Mouse (Mus musculus) Muller cell, postnatal 12 days (primary cell): ENCODE measurements around the gene AC124108.1.
A peak's percentile ranks its signal among the peaks of the same experiment; 100 is the strongest.
"Not testable (repeated sequence)": the region's sequence is repeated elsewhere in the genome, so short reads cannot be mapped to it uniquely, and the experiment has no call there.

Experiments used
- DNase-seq: peaks from one replicate; pipeline ENCODE4 v3.0.0-alpha.2; 2015; ENCODE audit errors: inconsistent ontology term

AC124108.1 gene

DNA sequence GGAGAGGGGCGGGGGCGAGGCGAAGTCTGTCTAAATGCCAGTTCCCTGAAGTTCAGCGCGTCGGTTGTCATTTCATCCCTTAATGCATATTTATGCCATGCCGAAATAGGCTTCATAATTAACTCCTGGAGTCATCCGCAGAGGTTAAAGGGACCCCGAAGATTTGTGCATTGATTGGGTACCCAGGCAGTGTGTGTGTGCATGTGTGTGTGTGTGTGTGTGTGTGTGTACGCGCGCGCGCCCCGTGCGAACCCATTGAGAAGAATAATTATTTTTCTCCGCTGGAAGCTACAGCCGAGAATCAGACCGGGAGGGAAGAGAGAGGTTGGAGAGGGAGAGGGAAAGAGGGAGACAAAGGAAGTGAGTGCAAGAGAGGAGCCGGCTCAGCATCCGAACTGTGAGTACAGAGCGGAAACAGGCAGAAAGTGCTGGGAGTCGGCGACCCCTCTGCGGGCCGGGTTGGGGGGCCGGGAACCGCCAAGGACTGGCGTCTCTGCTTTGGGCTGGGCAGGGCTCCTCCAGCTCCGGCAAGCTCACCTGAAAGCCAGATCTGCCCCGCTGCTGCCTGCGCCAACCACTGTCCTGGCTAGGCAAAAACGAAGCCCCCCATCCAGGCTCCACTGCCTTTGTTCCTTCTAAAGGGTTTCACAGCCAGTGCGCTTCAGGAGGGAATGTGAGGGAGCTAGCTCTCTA, at the start of gene AC124108.1, which contains the start of gene Lemd1:
Gene AC124108.1, plus strand, starts transcription at position 365 of the 693 bp plus-strand sequence.
Gene Lemd1, plus strand, starts transcription at position 339 of the 693 bp plus-strand sequence.
- peak; percentile 61 for DNase-seq

DNA sequence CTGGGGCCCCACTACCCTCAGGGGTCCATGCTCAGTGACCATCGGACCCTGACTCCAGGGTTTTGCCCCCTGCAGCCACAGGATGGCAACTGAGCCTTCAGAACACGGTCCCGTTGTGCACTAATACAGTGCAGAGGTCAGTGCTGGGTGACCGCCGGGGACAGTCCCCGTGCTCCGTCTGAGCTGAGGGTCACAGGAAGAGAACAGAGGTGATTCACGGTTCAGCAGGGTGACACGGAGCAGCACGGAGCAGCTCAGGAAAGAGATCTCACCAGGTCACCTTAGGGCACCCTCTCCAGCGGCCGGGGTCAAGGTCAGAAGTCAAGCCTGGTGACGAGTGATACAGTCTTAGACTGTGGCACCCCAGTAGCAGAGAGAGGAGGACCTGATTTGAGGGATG, 49.5 kb upstream of the AC124108.1 start:
- DNase-seq, result no peak

DNA sequence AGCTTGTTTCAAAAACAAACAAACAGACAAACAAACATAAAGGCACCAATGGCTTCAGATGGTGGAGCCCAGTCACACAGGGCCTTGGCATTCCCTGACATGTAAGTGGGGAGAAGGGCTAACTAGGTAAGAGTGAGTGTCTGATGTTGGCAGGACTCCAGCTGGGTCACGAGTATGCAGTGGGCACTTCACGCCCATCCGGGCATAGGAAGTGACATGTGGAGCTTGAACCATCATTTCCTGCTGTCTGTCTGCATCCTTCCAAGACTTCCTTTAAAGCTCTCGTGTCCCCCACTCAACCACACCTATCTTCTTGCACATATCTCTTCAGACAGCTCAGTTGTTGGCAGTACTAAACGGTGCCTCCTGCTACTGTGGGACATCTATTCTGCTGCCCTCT, 48.2 kb upstream of the AC124108.1 start:
- DNase-seq, result no peak

DNA sequence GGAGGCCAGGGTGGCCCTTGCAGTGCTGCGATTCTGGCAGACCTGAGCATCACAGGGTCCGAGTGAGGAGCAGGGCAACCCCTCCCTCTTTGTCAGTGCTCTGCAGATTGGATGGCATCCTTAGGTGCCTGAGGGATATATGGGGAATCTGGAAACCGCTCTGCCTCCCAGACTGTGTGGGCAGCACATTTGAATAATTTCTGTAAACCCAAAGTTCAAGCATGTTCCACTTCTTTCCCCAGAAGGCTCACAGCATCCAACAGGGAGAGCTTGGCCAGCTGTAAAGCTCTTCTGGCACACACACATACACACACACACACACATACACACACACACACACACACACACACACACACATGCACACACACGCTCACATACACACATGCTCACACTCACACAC, 47.5 kb upstream of the AC124108.1 start:
- no peak for DNase-seq

DNA sequence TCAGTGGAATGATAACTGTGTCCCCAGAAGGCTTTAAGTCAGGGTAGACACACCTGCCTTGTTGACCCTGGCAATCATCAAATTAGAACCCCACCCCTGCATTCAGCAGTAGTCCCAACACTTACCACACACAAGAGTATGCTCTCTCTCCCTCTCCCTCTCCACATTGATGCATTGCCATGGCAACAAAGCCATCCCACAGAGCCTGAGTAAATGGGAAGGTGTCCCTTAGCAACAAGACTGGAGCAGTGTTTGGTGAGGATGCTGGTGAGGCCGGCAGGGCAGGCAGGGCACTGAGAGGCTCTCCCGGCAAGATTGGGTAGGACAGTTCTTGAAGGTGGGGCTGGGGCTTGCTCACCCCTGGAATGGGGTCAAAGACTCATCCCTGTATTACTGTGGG, 47.0 kb upstream of the AC124108.1 start:
- DNase-seq, result peak; percentile 44

DNA sequence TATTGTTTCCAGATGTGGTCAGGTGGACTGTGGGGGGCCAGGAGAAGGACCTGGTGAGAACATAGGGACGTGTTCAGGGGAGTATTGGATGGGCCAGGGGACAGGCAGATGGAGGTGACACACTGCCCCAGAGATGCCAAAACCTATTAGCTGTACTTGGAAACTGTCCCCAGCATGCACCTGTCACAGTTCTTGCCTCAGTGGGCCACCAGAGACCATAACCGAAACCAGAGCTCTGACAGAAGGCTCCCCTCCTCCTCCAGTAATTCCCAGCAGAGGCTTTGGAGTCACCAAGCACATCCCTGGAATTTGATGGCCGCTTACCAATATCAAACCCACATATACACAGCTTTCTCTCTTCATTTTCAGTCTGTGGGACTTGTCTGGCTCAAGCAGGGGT, 46.4 kb upstream of the AC124108.1 start:
- no peak for DNase-seq

DNA sequence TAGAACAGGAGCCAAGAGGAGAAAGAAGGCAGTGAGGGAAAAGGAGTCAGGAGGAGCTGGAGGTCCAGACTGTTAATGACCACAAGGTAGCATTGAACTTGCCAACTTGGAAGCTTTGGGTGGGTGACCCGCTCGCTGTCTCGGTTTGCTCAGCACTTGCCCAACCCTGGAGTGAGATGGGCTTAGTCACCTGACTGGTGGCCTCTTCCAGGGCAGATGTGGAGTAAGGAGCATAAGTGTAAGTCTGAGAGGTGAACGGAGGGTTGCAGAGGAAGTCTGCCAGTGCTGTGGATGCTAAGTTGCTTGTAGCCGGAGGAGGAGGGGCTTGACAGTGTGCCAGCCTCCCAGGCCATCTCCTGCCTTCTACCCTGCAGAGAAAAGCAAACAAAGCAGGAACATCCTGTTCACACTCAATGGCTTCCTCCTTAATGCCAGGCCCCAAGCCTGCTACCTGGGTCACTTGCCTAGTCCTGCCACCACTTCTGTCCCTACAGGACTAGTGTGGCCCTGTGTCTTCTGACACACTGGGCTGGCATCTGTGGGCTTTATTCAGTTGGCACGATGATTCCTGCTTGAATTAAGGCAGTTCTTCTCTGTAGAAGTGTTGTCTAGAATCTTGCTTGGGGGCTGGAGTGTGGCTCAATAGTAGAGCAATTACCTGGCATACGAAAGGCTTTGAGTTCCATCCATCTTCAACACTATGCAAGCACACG, 45.1 kb upstream of the AC124108.1 start:
- no peak for DNase-seq

DNA sequence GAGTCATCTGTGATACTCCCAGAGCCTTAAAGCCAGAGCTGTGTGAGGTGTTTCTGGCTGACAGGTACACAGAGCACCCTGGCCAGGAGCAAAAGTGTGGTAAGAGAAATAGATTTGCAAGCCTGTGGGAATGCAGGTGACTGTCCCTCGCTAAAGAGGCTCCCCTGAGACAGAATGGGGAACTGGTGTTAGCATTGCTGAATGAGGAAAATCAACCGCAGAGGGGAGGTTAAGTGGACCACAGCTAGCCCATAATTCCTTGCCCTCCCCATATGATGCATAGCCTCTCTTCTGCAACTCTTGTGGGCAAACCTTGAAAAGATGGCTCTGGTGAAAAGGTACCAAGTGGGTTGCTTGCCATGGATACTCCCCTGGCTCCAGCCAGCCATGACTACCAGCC, 41.8 kb upstream of the AC124108.1 start:
- DNase-seq, result no peak

DNA sequence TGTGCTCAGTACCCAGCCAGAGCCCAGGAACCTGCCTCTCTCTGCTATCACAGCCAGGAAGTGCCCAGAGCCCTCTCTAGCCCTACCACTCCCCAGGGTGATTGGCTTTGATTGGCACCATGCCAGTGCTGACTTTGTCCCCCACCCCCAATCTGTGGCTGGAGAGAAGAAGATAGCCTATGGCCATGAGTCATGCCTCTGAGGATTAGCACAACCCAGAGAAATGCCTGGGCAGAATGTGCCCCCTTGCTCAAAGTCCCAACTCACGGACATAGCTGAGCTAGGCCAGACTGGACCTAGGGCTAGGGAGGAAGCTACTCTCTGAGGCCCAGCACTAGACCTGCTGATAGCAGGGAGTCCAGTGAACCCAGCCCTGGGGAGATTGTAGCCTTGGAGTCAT, 41.1 kb upstream of the AC124108.1 start:
- peak; percentile 75 for DNase-seq

DNA sequence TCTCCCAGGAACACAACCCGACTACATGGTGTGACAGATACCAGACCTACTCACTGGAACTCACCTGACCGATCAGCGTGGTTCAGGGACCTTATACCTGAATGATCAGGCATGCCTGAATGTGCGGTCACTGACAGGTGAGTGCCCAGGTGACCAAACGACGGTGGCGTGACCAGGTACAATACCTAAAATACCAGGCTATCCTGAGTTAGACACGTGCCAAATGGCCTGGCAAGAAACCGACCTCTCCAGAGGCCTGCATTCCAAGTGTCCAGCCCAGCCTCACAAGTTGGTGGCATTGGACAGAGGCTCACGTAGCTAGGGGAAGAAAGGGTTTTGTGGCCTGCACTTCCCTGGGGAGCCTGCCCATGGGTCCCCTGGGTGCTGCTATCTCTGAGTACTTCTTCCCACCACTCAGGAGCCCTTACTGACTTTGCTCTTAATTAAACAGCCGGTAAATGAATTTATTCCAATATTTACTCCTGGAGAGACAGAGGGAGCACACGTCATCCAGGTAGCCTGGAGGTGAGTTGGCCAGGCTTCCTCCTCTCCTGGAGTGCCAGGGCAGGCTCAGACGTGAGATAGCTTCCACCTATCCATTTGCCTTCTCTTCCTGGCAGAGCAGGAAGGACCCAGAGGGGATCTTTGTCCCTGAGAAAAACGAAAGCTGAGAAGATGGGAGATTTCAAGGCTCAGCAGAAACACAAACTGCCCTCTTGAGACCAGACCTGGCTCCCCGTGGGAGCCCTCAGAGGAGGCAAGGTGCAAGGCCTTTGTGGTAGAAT, 40.2 kb upstream of the AC124108.1 start:
- DNase-seq, result no peak

DNA sequence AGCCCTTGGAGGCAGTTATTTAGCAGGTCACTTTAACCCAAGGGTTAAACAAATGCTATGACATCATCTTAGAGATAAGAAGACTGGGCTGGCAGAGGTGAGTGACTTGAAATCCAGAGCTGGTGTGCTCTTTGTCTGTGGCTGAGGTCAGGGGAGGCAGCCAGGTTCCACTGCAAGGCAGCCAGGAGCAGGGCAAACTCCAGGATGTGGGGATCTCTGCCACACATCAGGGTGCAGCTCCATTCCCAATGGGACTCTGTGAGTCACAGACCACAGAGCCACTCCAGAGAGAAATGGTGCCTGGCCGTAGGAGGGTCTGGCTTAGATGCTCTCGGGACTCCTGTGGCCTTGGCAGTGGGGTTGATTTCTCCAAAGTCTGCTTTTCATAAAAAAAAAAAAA, 39.3 kb upstream of the AC124108.1 start:
- peak; percentile 66 for DNase-seq

DNA sequence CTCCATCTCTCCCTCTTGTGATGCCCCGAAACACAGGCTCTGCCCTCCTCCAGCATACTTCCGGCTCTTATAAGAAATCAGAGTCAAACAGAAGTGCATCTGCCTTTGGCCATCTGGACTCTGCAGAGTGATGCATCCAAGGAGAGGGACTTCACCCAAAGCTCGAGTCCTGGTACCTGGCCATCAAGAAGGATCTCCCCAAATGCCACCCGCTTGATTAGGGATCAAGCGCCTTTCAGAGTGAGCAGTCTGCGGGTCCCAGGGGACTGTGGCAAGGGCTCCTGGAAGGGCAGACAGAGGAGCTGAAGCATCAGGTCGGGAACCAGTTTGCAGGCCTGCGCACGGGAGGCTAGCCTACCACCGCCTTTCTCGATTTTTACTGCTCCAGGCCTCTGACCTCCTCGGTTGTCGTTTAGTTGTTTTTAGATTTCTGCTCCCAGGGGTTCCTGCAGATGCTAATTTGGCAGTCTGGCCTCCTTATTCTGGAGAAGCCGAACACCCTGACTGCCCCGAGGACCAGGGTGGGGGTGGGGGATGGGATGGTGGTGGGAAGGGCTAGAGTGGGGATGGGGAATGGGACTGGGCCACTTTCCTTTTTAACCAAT, 38.1 kb upstream of the AC124108.1 start:
- no peak for DNase-seq

DNA sequence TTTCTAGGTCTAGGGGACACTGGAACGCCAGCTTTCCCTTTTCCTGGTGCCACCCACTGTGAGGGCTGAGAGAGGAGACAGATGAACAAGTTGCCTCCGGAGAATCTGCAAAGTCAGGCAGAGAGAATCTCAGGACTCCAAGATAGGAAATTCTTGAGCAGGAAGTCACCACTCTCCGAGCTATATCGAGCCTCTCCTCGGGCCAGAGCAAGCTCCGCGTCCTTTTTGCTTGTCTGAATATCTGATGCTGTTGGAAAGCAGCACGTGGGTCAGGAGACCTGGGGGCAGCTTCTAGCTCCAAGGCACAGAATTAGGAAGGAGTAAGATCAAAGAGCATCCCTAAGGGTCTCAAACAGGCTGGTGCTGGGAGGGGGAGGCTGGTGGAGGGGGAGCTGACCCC, 37.6 kb upstream of the AC124108.1 start:
- DNase-seq, result no peak

DNA sequence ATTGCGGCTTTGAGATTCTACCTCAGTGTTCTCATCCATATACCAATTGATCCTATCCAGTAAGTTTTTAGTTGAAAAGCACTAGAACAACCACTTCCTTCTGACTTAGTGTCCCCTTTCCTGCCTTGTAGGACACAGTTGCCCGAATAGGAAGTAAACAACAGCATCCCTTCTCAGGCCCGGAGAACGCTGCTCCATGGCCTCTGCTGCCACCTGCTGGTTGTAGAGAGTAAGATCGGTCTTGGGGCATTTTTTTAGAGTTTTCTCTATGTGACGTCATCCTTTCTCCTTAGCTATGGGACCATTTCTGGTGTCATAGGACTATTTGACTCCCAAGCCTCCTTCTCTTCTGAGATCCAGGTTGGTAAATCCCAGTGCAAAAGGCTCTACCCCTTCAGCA, 35.5 kb upstream of the AC124108.1 start:
- peak; percentile 77 for DNase-seq

DNA sequence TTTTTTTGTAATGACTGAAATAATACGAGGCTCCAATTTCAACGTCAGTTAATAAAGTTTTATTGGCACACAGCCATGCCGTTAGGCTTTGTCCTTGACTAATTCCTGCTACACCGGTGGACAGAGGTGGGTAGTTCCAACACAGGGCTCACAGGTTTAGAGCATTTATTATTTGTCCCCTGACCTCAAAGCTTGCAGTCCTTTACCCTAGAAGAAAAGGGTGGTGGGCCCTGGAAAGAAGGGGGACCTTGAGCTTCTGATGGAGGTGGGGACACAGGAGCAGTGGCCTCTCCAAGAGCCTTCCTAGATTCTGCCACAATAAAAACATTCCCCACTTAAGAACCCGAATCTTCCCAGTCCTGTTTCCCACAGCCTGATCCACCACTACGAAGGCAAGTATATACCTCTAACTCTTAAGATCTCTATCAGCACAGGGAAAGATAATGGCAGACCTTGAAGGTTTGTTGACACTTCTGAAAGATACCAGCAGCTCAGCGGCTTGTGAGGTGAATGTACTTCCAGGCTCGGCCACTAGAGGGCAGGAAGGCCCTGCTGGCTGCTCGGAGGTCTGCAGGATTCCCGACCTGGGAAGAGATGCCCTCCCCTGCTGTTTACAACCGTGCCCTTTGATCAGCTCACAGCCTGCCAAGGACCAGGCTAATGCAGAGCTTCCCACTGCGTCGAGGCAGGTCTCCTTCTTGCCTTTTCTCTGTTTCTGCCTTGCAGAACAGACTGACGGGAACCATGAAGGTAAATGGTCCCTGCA, 34.1 kb upstream of the AC124108.1 start:
- DNase-seq, result peak; percentile 69

DNA sequence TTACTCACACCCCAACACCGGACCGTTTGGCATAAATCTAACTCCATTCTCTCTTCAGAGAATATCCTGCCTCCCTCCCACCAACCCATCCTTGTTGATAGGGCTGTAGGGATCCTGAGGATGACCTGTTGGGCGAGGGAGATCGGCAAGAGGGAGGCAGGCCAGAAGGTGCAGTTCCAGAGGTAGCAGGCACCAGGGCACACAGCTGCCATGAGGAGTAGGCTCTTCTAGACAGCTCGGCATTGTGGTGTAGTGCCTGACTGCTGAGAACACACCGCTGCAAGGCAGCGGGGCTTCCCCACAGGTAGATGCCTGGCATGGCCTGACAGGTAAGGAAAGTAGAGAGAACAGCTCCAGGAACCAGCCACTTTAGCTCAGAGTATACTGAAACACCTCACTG, 33.4 kb upstream of the AC124108.1 start:
- no peak for DNase-seq

DNA sequence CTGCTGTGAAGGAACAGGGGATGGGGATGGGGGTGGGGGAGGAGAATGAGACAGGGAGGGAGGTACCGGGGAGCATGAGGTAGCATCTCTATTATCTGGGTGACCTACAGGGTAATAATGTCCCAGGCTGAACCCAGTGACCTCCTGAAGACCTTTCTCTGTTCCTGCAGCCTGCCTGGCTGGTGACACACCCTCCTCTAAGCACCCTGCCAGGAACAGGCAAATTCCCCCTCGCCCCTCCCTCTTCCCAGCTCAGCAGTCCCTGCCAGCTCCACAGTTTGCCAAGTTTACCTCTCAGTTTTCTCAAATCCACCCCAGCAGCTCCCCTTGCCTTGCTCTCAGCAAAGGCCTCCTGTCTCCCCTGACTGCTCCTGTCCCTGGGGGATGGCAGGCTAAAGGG, 32.5 kb upstream of the AC124108.1 start:
- DNase-seq, result no peak

DNA sequence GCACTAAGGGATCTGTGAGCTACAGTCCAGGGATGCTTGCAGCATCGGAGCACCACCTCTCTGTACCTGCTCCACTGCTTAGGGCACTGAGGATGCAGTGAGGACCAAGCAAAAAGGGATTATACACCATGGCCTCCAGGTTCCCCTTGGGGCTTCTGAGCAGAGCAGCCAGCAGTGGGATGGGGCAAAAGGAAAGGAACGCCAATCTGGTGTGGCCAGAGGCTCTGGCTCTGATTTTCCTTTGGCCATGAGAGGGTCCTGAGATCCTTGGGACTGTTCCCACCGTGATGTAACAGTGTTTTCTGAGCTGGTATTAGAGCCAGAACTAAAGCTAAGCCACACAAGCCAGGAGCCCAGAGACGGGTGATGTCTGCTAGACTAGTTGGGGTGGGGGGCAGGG, 31.6 kb upstream of the AC124108.1 start:
- DNase-seq, result no peak

DNA sequence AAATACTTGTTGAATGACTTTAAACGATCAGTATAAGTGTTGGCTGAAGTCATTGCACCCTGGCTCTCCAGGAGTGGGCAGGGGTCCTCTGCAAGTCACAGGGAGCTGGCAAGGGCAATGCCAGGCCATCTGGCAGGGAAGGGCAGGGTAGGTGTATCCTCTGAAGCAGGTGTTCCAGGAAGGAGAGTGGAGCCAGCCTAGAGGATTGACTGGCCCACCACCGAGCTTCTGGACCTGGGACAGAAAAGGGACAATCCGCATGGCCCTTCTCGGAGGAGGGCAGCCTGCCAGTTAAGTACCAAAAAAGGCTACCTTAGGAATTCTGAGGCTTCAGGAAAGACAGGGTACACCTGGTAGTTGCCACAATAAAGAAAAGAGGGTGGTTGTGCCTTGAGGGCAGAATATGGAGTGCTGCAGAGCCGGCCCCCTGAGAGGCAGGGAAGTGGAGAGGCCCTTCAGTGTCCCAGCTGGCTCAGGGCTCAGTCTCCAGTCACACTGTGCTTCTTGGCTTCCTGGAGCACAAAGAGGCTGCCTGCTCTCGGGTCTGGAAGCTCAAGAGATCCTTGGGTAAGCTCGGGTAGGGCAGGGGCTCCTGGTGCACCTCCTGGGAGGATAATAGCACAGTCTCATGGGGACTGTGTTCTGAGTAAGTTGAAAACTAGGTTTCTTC, 29.9 kb upstream of the AC124108.1 start:
- no peak for DNase-seq

DNA sequence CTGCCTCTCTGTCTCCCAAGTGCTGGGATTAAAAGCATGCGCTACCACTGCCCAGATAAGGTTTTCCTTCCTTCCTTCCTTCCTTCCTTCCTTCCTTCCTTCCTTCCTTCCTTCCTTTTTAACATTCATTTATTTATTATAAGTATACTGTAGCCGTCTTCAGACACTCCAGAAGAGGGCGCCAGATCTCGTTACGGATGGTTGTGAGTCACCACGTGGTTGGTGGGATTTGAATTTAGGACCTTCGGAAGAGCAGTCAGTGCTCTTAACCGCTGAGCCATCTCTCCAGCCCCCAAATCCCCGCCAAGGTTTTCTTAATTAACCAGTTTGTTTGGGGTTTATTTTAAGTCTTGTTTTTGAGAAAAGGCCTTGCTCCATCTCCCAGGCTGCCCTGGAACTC, 28.6 kb upstream of the AC124108.1 start:
- not testable (repeated sequence) for DNase-seq
